Mouse (Mus musculus) C2C12 (cell line): ENCODE results near the gene 1700069L16Rik. TPM values are rescaled to one million over a fixed set of nuclear protein-coding genes. Genes with fewer than 3 reads are reported as not detected.

Experiments used
- H3K27me3 ChIP-seq: one replicate; pipeline ENCODE4 v1.6.1; 2011; ENCODE audit not compliant: control insufficient read depth, insufficient read depth, insufficient read length
- H3K36me3 ChIP-seq: one replicate; pipeline ENCODE4 v1.6.1; 2011; ENCODE audit not compliant: control insufficient read depth, insufficient read depth
- H3K4me3 ChIP-seq: one replicate; pipeline ENCODE4 v1.5.1; 2011; ENCODE audit warnings: mild to moderate bottlenecking, control low read depth; ENCODE audit not compliant: poor library complexity, insufficient read depth, severe bottlenecking
- H3K79me2 ChIP-seq: one replicate; pipeline ENCODE4 v1.6.1; 2011; ENCODE audit not compliant: control insufficient read depth, insufficient read depth
- H3K79me3 ChIP-seq: one replicate; pipeline ENCODE4 v1.6.1; 2011; ENCODE audit warnings: low read depth, control low read depth
- H3ac ChIP-seq: one replicate; pipeline ENCODE3; 2011; ENCODE audit warnings: low read depth; ENCODE audit not compliant: control insufficient read depth, insufficient read length
- CEBPB ChIP-seq: IDR thresholded peaks from one replicate; pipeline ENCODE4 v1.6.1; 2011; ENCODE audit warnings: low read depth, mild to moderate bottlenecking, control low read depth, moderate library complexity
- CTCF ChIP-seq: IDR thresholded peaks from one replicate; pipeline ENCODE4 v1.5.1; 2011; ENCODE audit not compliant: control insufficient read depth, insufficient read depth, insufficient read length
- FOSL1 ChIP-seq: IDR thresholded peaks from one replicate; pipeline ENCODE4 v1.8.0; 2011; ENCODE audit warnings: mild to moderate bottlenecking, low read length; ENCODE audit not compliant: poor library complexity, insufficient read depth, severe bottlenecking
- MAX ChIP-seq: IDR thresholded peaks from one replicate; pipeline ENCODE4 v1.6.1; 2011; ENCODE audit warnings: mild to moderate bottlenecking, control low read depth
- MYOD1 ChIP-seq: IDR thresholded peaks from one replicate; pipeline ENCODE4 v1.6.1; 2011; ENCODE audit warnings: low read depth; ENCODE audit not compliant: control insufficient read depth, insufficient read length
- MYOG ChIP-seq: IDR thresholded peaks from one replicate; pipeline ENCODE4 v1.6.1; 2011; ENCODE audit not compliant: control insufficient read depth, insufficient read length; ENCODE audit errors: extremely low read depth
- USF1 ChIP-seq: IDR thresholded peaks from one replicate; pipeline ENCODE4 v1.6.1; 2011; ENCODE audit warnings: low read depth, mild to moderate bottlenecking, control low read depth, moderate library complexity
- polyA plus RNA-seq: library from polyadenylated mRNA; unstranded; fragments of >200 nt; fragmentation: generic; extraction: Trizol; gene quantifications from one replicate; pipeline ENCODE4 v1.2.1, GENCODE M21; 2012; ENCODE audit warnings: missing spikeins

Gene 1700069L16Rik
- polyA plus RNA-seq, 1 experiment, result not detected

DNA sequence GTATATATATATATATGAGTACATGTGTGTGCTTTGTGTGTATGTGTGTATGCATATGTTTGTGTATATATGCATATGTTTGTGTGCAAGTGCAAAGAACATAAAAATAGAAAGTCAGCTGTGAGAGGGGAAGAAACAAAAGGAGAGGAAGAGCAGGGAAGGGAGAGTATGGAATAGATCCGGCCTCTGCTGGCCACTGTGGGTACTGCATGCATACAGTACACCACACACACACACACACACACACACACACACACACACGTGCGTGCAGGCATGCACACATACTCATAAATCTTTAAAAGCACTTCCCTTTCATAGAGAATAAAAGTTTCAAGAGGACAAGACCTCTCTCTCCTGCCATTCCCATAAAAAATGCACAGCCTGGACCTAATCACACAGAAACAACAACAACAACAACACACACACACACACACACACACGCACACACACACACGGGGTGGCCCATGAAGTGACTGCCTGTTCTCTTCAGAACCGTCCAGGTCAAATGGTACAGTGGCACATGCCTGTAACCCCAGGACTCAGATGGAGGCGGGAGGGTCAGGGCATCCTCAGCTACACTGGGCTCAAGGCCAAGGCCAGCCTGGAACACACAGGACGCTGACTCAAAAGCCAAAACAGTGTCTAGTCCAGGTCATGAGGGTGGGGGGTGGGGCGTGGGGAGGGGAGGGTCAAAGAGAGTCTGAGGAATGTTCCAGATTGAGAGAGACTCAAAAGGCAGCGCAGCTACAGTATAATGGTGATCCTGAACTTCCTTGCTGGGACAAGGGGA lies 2.2 kb downstream of the 1700069L16Rik start:
- TF ChIP-seq CTCF (no peak), MYOG (no peak), MYOD1 (no peak), MAX (no peak), FOSL1 (no peak), CEBPB (no peak), USF1 (no peak)
- Histone ChIP-seq H3K4me3 (no peak overlapping the region), H3K27me3 (peaks cover 25% of the 10 kb centered on the region)

DNA sequence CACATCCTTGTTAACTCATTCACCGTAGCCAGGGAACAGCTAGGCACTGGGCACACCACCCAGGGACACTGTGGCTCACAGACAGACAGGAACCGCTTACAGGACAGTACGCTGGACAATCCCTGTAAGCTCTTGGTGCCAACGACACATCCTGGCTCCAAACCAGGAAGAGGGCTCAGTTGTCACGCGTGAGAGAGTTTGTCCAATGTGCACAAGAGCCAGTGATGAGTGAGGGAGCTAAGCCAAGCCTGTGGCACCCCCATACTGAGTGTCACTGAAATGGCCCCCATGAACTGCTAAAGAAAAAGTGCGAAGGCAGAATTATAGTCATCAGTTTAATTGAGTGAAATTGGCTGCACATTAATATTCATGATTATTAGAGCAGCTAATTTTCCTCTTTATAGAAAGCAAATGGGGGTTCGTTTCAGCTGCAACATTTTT lies 5.3 kb downstream of the 1700069L16Rik start:
- H3K79me3 ChIP-seq, result no peaks in the 10 kb centered on the region
- no peak overlapping the region for H3ac ChIP-seq
- no peak overlapping the region for H3K4me3 ChIP-seq
- H3K27me3 ChIP-seq, result peaks cover 5% of the 10 kb centered on the region
- no peaks in the 10 kb centered on the region for H3K79me2 ChIP-seq
- H3K36me3 ChIP-seq, result no peaks in the 10 kb centered on the region
- TF ChIP-seq USF1, result no peak
- no peak for TF ChIP-seq CTCF
- TF ChIP-seq FOSL1, result no peak
- no peak for TF ChIP-seq MAX

More for the DNA sequence above, 2.2 kb downstream of the 1700069L16Rik start:
- Histone ChIP-seq H3ac (no peak overlapping the region), H3K36me3 (no peaks in the 10 kb centered on the region), H3K79me2 (no peaks in the 10 kb centered on the region), H3K79me3 (no peaks in the 10 kb centered on the region)

DNA sequence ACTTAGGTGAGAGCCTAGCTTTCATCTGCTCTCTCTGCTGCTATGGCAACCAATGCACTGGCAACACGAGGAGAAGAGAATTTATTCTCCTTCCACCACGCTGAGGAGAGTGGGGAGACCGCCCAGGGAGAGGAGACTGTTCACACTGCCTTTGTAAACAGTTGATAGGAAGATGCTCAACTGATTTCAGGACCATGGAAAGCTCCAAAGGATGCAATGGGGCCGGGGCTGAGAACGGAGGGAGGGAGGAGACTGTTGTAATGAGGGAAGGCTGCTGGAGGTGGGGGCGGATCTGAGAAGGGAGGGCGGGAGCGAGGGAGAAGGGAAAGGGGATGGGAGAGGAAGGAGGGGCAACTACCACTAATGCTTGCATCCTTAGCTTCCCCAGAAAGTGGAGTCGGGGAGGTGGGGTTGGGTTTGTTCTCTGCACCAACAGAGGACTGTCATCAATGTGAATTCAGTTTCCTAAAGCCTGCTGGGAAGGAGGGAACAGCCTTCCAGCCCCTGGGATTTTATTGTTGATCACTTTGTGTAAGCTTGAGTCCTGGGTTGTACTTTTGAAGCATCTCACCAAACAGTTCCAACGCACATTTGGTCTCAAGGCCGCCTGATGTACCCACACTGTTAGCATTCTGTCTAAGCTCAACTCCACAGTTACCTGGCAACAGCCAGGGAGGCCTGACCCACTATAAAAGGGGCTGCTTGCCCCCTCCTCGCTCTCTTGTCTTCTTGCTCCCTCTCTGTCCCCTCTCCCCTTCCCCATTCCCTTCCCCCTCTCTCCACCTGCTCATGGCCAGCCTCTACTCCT lies 7.8 kb downstream of the 1700069L16Rik start:
- H3K27me3 ChIP-seq, result peaks cover 5% of the 10 kb centered on the region
- TF ChIP-seq MAX (no peak), CTCF (no peak), MYOD1 (no peak), FOSL1 (no peak), CEBPB (no peak), USF1 (no peak), MYOG (no peak)
- H3K79me2 ChIP-seq, result no peaks in the 10 kb centered on the region
- no peaks in the 10 kb centered on the region for H3K36me3 ChIP-seq
- H3K4me3 ChIP-seq, result no peak overlapping the region
- H3K79me3 ChIP-seq, result no peaks in the 10 kb centered on the region
- no peak overlapping the region for H3ac ChIP-seq

- Histone ChIP-seq H3K79me2 (no peaks in the 10 kb centered on the region), H3K79me3 (no peaks in the 10 kb centered on the region), H3K27me3 (peaks cover 21% of the 10 kb centered on the region), H3K36me3 (no peaks in the 10 kb centered on the region), H3K4me3 (no peak overlapping the region), H3ac (no peak overlapping the region)
- no peak for TF ChIP-seq CEBPB
- TF ChIP-seq CTCF, result no peak
- TF ChIP-seq USF1, result no peak
- no peak for TF ChIP-seq MYOD1
- TF ChIP-seq MAX, result no peak
- TF ChIP-seq MYOG, result no peak
- TF ChIP-seq FOSL1, result no peak
Observed at GRCm38 (mm10) chr5:113712861-113713260, 11.7 kb downstream of the 1700069L16Rik start.

- Histone ChIP-seq H3K36me3 (no peaks in the 10 kb centered on the region), H3K4me3 (no peak overlapping the region), H3ac (no peak overlapping the region), H3K79me3 (no peaks in the 10 kb centered on the region), H3K27me3 (peaks cover 65% of the 10 kb centered on the region), H3K79me2 (no peaks in the 10 kb centered on the region)
- TF ChIP-seq CTCF (no peak), MYOD1 (no peak), USF1 (no peak), MYOG (no peak), CEBPB (no peak), FOSL1 (no peak), MAX (no peak)
Observed at GRCm38 (mm10) chr5:113703803-113704585, 20.6 kb downstream of the 1700069L16Rik start.
